Mouse (Mus musculus) CH12.LX (cell line): ENCODE measurements around the gene Pdzrn4. TPM values are rescaled to one million over a fixed set of nuclear protein-coding genes. Genes with fewer than 3 reads are reported as not detected.

Experiments
- DNase-seq: peaks from one replicate; pipeline ENCODE4 v3.0.0-alpha.2; 2013; ENCODE audit errors: extremely low read depth
- H3K27ac ChIP-seq: 2 replicates; pipeline ENCODE4 v1.5.1; 2012; ENCODE audit warnings: low read depth, mild to moderate bottlenecking, control low read depth, moderate library complexity; ENCODE audit not compliant: insufficient read depth
- H3K27me3 ChIP-seq: replicated peaks from 2 replicates; pipeline ENCODE3; 2012; ENCODE audit warnings: inconsistent platforms
- H3K36me3 ChIP-seq, 2 experiments: replicated peaks in 1 of 2; 2 replicates each; pipeline versions ENCODE3 to v1.6.1; 2012; ENCODE audit warnings: inconsistent platforms in 1 of 2, low read length in 1 of 2, mild to moderate bottlenecking in 1 of 2, mixed read lengths in 1 of 2, moderate library complexity in 1 of 2; ENCODE audit not compliant: control insufficient read depth in 1 of 2, insufficient read depth in 1 of 2
- H3K4me1 ChIP-seq, 2 experiments: 2 replicates each; pipeline ENCODE4 v1.6.1; 2012; ENCODE audit warnings: inconsistent platforms in 1 of 2, moderate library complexity in 1 of 2; ENCODE audit not compliant: insufficient read depth in 2 of 2, control insufficient read depth in 1 of 2
- H3K4me2 ChIP-seq: 2 replicates; pipeline ENCODE4 v1.6.1; 2012; ENCODE audit warnings: low read depth, mild to moderate bottlenecking, control low read depth; ENCODE audit not compliant: poor library complexity, insufficient read depth, severe bottlenecking
- H3K4me3 ChIP-seq, 3 experiments: fragments of 150-350 bp in 1 of 3; sonication (generic) in 1 of 3; replicated peaks in 1 of 3; 2 replicates each; pipeline versions ENCODE3 to v1.5.1; 2011 to 2012; ENCODE audit warnings: low read depth in 2 of 3, low read length in 2 of 3, mild to moderate bottlenecking in 2 of 3, moderate library complexity in 2 of 3, control low read depth in 1 of 3, improper control_type of control experiment in 1 of 3, inconsistent platforms in 1 of 3, mixed read lengths in 1 of 3; ENCODE audit not compliant: poor library complexity in 1 of 3
- H3K79me2 ChIP-seq: replicated peaks from 2 replicates; pipeline ENCODE4 v1.6.1; 2012; ENCODE audit warnings: mild to moderate bottlenecking, moderate library complexity; ENCODE audit not compliant: control insufficient read depth, poor library complexity, insufficient read depth, severe bottlenecking; ENCODE audit errors: extremely low read depth
- H3K9ac ChIP-seq: 2 replicates; pipeline ENCODE4 v1.6.1; 2012; ENCODE audit warnings: low read depth, mild to moderate bottlenecking, control low read depth, moderate library complexity; ENCODE audit not compliant: insufficient read depth
- H3K9me3 ChIP-seq: replicated peaks from 2 replicates; pipeline ENCODE3; 2012; ENCODE audit warnings: low read length, inconsistent platforms, mixed read lengths
- CHD1 ChIP-seq: IDR thresholded peaks from 2 replicates; pipeline ENCODE4 v1.6.1; 2012; ENCODE audit warnings: low read depth, low read length, improper control_type of control experiment, inconsistent platforms
- CHD2 ChIP-seq: IDR thresholded peaks from 2 replicates; pipeline ENCODE4 v1.6.1; 2011; ENCODE audit warnings: low read length, improper control_type of control experiment
- CTCF ChIP-seq, 2 experiments: IDR thresholded peaks in 1 of 2; conservative IDR thresholded peaks in 1 of 2; 2 replicates each; pipeline ENCODE4 v1.5.1; 2011 to 2012; ENCODE audit warnings: low read depth in 2 of 2, low read length in 2 of 2, improper control_type of control experiment in 1 of 2, inconsistent platforms in 1 of 2, mild to moderate bottlenecking in 1 of 2, moderate library complexity in 1 of 2
- E2F4 ChIP-seq: IDR thresholded peaks from 2 replicates; pipeline ENCODE4 v1.6.1; 2011; ENCODE audit warnings: low read depth, low read length, improper control_type of control experiment; ENCODE audit not compliant: insufficient replicate concordance
- EP300 ChIP-seq: IDR thresholded peaks from 2 replicates; pipeline ENCODE4 v1.6.1; 2011; ENCODE audit warnings: low read length, improper control_type of control experiment
- ETS1 ChIP-seq: conservative IDR thresholded peaks from 2 replicates; pipeline ENCODE4 v1.6.1; 2012; ENCODE audit warnings: low read depth, mild to moderate bottlenecking, inconsistent platforms, low read length, improper control_type of control experiment, moderate library complexity
- GABPA ChIP-seq: IDR thresholded peaks from 2 replicates; pipeline ENCODE4 v1.6.1; 2012; ENCODE audit warnings: low read depth, low read length, improper control_type of control experiment, inconsistent platforms; ENCODE audit not compliant: insufficient replicate concordance
- HCFC1 ChIP-seq: IDR thresholded peaks from 2 replicates; pipeline ENCODE4 v1.6.1; 2012; ENCODE audit warnings: low read depth, mild to moderate bottlenecking, inconsistent platforms, low read length, improper control_type of control experiment
- IRF4 ChIP-seq: IDR thresholded peaks from 2 replicates; pipeline ENCODE4 v1.6.1; 2014; ENCODE audit warnings: low read depth, mild to moderate bottlenecking, inconsistent platforms, low read length, improper control_type of control experiment
- JUN ChIP-seq: IDR thresholded peaks from 2 replicates; pipeline ENCODE4 v1.6.1; 2011; ENCODE audit warnings: low read depth, mild to moderate bottlenecking, low read length, improper control_type of control experiment, moderate library complexity; ENCODE audit not compliant: insufficient read depth
- JUND ChIP-seq: conservative IDR thresholded peaks from 2 replicates; pipeline ENCODE4 v1.6.1; 2011; ENCODE audit warnings: low read depth, low read length, improper control_type of control experiment
- KAT2A ChIP-seq: IDR thresholded peaks from 2 replicates; pipeline ENCODE4 v1.6.1; 2012; ENCODE audit warnings: low read length, improper control_type of control experiment, inconsistent platforms; ENCODE audit not compliant: insufficient replicate concordance
- MEF2A ChIP-seq: IDR thresholded peaks from 2 replicates; pipeline ENCODE4 v1.6.1; 2014; ENCODE audit warnings: low read depth, mild to moderate bottlenecking, inconsistent platforms, low read length, improper control_type of control experiment, borderline replicate concordance
- MXI1 ChIP-seq: IDR thresholded peaks from 2 replicates; pipeline ENCODE4 v1.6.1; 2011; ENCODE audit warnings: mild to moderate bottlenecking, low read depth, low read length, improper control_type of control experiment
- MYC ChIP-seq: IDR thresholded peaks from 2 replicates; pipeline ENCODE4 v1.6.1; 2011; ENCODE audit warnings: low read depth, mild to moderate bottlenecking, improper control_type of control experiment, low read length
- PAX5 ChIP-seq: IDR thresholded peaks from 2 replicates; pipeline ENCODE4 v1.6.1; 2012; ENCODE audit warnings: low read length, inconsistent platforms, mixed read lengths
- POLR2A ChIP-seq: IDR thresholded peaks from 2 replicates; pipeline ENCODE4 v1.6.1; 2011; ENCODE audit warnings: low read depth, mild to moderate bottlenecking, improper control_type of control experiment, low read length
- POLR2AphosphoS2 ChIP-seq: IDR thresholded peaks from 2 replicates; pipeline ENCODE4 v1.6.1; 2011; ENCODE audit warnings: low read depth, low read length, improper control_type of control experiment
- SIN3A ChIP-seq: IDR thresholded peaks from 2 replicates; pipeline ENCODE4 v1.6.1; 2012; ENCODE audit warnings: low read length, improper control_type of control experiment, inconsistent platforms
- SMC3 ChIP-seq: IDR thresholded peaks from 2 replicates; pipeline ENCODE4 v1.6.1; 2011; ENCODE audit warnings: low read depth, low read length, improper control_type of control experiment
- TCF12 ChIP-seq: IDR thresholded peaks from 2 replicates; pipeline ENCODE4 v1.6.1; 2014; ENCODE audit warnings: low read depth, mild to moderate bottlenecking, inconsistent platforms, low read length, improper control_type of control experiment
- UBTF ChIP-seq: IDR thresholded peaks from 2 replicates; pipeline ENCODE4 v1.6.1; 2012; ENCODE audit warnings: low read depth, mild to moderate bottlenecking, inconsistent platforms, low read length, improper control_type of control experiment, moderate library complexity
- USF1 ChIP-seq: IDR thresholded peaks from 2 replicates; pipeline ENCODE4 v1.6.1; 2014; ENCODE audit warnings: low read depth, mild to moderate bottlenecking, inconsistent platforms, low read length, improper control_type of control experiment
- USF2 ChIP-seq: conservative IDR thresholded peaks from 2 replicates; pipeline ENCODE4 v1.6.1; 2011; ENCODE audit warnings: low read depth, low read length, improper control_type of control experiment
- ZKSCAN1 ChIP-seq: IDR thresholded peaks from 2 replicates; pipeline ENCODE4 v1.6.1; 2012; ENCODE audit warnings: low read depth, inconsistent platforms, low read length, improper control_type of control experiment, borderline replicate concordance
- dilution Hi-C: fragments of 300-500 bp; cut with MboI; formaldehyde crosslinking; loops from 2 replicates; pipeline ENCODE4 v1.14.3; 2020; ENCODE audit warnings: low sequenced_read_pairs; ENCODE audit not compliant: extremely low pct_unique_long_range_greater_than_20kb, extremely low pct_ligation_motif_present
- in situ Hi-C: fragments of 300-500 bp; cut with MboI; formaldehyde crosslinking; loops from 3 replicates; pipeline ENCODE4 v1.14.3; 2019; ENCODE audit warnings: low sequenced_read_pairs, low pct_ligation_motif_present, low pct_unique_long_range_greater_than_20kb, mixed read lengths
- polyA plus RNA-seq: library from polyadenylated mRNA; unstranded; fragments of >175 nt; gene quantifications from 2 replicates; pipeline ENCODE4 v1.2.1, GENCODE M21; 2012; ENCODE audit warnings: low read depth; ENCODE audit not compliant: insufficient read length
- total RNA-seq, 2 experiments: library from RNA; depleted of rRNA; stranded (reverse); fragments of 300-350 nt in 1 of 2; fragments of >200 nt in 1 of 2; gene quantifications; 2 replicates each; pipeline ENCODE4 v1.2.3; 2012 to 2014

The Pdzrn4 gene
- total and polyA plus RNA-seq, 3 experiments: not detected

DNA sequence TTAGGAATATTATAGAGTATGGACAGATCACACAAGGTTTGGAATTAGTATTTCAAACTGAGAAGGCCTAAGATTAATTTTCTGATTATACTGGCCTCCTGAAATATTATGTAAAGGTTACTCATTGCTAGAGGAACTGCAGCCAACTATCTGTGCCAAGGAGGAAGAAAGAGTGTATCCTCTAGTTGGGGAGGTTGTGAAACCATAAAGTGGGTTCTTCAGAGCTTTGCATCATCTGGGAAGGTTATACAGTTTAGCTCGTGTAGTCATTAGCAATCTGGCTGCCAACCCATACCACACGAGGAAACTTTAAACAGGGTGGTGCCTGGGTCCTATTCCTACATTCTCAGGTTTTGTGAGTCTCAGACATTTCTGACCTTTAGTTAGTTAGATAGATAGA lies 166.9 kb downstream of the Pdzrn4 start:
- no peak overlapping the region for H3K27ac ChIP-seq
- TF ChIP-seq JUN: no peak
- no peak for TF ChIP-seq MXI1
- TF ChIP-seq MEF2A: no peak
- no peak for TF ChIP-seq UBTF
- TF ChIP-seq HCFC1: no peak
- no peak for TF ChIP-seq USF2
- TF ChIP-seq TCF12: no peak
- no peak for TF ChIP-seq PAX5
- TF ChIP-seq KAT2A: no peak
- TF ChIP-seq GABPA: no peak
- TF ChIP-seq E2F4: no peak
- TF ChIP-seq EP300: no peak
- no peak for TF ChIP-seq CHD2
- DNase-seq: no peak
- in situ Hi-C loops (no loop called here), dilution Hi-C loops (no loop called here)
- H3K4me2 ChIP-seq: no peak overlapping the region
- H3K36me3 ChIP-seq: no peaks in the 10 kb centered on the region
- H3K27me3 ChIP-seq: no peaks in the 10 kb centered on the region
- no peaks in the 10 kb centered on the region for H3K79me2 ChIP-seq
- H3K4me3 ChIP-seq: no peak overlapping the region
- no peaks in the 10 kb centered on the region for H3K4me1 ChIP-seq
- no peak overlapping the region for H3K9ac ChIP-seq
- H3K9me3 ChIP-seq: peaks cover 62% of the 10 kb centered on the region

DNA sequence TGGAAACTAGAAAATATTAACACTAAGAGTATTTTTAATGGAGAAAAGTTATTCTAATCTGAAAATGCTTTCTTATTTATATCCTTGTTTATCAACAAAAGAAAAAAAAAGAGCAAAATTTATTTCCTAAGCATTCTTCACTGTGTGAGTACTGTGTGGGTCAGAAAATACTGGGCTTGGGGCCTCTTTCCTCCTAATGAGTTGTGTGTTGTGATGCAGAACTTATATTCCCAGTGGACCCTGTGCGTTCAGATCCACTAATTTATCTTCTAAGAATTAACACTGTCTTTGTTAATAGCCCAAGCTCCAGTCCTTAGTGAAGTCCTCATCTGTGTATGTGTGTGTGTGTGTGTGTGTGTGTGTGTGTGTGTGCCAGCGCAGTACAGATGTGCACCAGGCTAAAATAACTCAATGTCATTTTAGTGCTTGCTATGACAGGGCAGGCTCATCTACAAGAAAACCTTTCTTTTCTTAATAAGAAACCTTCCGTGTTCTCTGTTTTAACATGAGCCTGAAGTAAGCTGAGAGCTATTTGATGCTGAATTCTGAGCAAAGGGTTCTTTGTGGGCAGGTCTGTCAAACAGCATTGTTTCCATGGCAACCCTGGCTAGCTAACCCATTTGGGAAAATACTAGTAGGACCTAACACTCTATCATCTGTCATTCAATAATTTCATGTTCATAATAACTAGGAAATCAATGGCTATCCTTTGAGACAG lies 174.0 kb downstream of the Pdzrn4 start:
- Histone ChIP-seq H3K36me3 (no peaks in the 10 kb centered on the region), H3K4me2 (no peak overlapping the region), H3K27ac (no peak overlapping the region), H3K9ac (no peak overlapping the region), H3K27me3 (no peaks in the 10 kb centered on the region), H3K4me3 (no peak overlapping the region), H3K9me3 (peaks cover 57% of the 10 kb centered on the region), H3K4me1 (no peaks in the 10 kb centered on the region), H3K79me2 (no peaks in the 10 kb centered on the region)
- dilution Hi-C loops: no loop called here
- TF ChIP-seq USF2 (no peak), JUN (no peak), POLR2A (no peak), E2F4 (no peak), SIN3A (no peak), USF1 (no peak), CHD1 (no peak), ZKSCAN1 (no peak), MEF2A (no peak), UBTF (no peak), IRF4 (no peak), MXI1 (no peak), JUND (no peak), HCFC1 (no peak), POLR2AphosphoS2 (no peak), MYC (no peak), SMC3 (no peak), PAX5 (no peak), ETS1 (no peak), CTCF (conservative IDR thresholded peaks at IDR 0.05 in 1 of 2, IDR thresholded peaks at IDR 0.05 in 1 of 2; ENCODE audit: low read depth in 2 of 2, low read length in 2 of 2) (no peak)
- in situ Hi-C loops: no loop called here
- no peak for DNase-seq
